Mouse (Mus musculus): ENCODE data around the gene Prmt9. TPM values are rescaled to one million over a fixed set of nuclear protein-coding genes. Genes with fewer than 3 reads are reported as not detected.

Gene Prmt9
- polyA plus RNA-seq, 1 experiment from 2014 or later, result 24.3 TPM

- no peaks in the 10 kb centered on the region for H3K27me3 ChIP-seq
- WGBS, result under 1% methylated on average over 36 of the region's 36 CpGs
- H3K4me3 ChIP-seq, result peak within 1 kb of the TSS; percentile 79
- peak within 1 kb of the TSS; percentile 71 for H3K9ac ChIP-seq
- H3K4me1 ChIP-seq, result peaks cover 9% of the 10 kb centered on the region
- H3K27ac ChIP-seq, result peak within 1 kb of the TSS; percentile 17; the same call in 1 of the 2 replicates
- peak; percentile 97 for ATAC-seq (ENCODE audit: low FRiP score, low read depth)
- H3K9me3 ChIP-seq, result no peaks in the 10 kb centered on the region
- peaks cover 4% of the 10 kb centered on the region for H3K36me3 ChIP-seq
- H3K4me2 ChIP-seq (replicated peaks), result peak within 1 kb of the TSS; percentile 68
Observed at GRCm38 (mm10) chr8:77610374-77610969, 61.3 kb downstream of the Prmt9 start, which contains the start of gene Tmem184c. TSS of gene Tmem184c (minus strand) at chr8:77610698.

- no peak for ATAC-seq (ENCODE audit: low FRiP score, low read depth)
- WGBS, result 42% methylated on average over 2 of the region's 2 CpGs
- H3K36me3 ChIP-seq, result no peaks in the 10 kb centered on the region
- H3K27ac ChIP-seq, result no peak overlapping the region
- no peak overlapping the region for H3K4me3 ChIP-seq
- H3K4me2 ChIP-seq (replicated peaks), result no peak overlapping the region
- H3K27me3 ChIP-seq, result no peaks in the 10 kb centered on the region
- 0 out of 2 replicates have a peak, but pooled peaks cover 3% of the 10 kb centered on the region for H3K4me1 ChIP-seq
- no peaks in the 10 kb centered on the region for H3K9me3 ChIP-seq
- no peak overlapping the region for H3K9ac ChIP-seq
Observed at GRCm38 (mm10) chr8:77617916-77618315, 68.7 kb downstream of the Prmt9 start.

GRCm38 (mm10) chr8:77623677-77624209 lies 74.5 kb downstream of the Prmt9 start:
- no peaks in the 10 kb centered on the region for H3K36me3 ChIP-seq
- ATAC-seq (ENCODE audit: low FRiP score, low read depth), result no peak
- no peaks in the 10 kb centered on the region for H3K4me1 ChIP-seq
- H3K27ac ChIP-seq, result no peak overlapping the region
- H3K27me3 ChIP-seq, result no peaks in the 10 kb centered on the region
- H3K9ac ChIP-seq, result no peak overlapping the region
- no peaks in the 10 kb centered on the region for H3K9me3 ChIP-seq
- H3K4me2 ChIP-seq (replicated peaks), result no peak overlapping the region
- H3K4me3 ChIP-seq, result no peak overlapping the region
- 86% methylated on average over 7 of the region's 7 CpGs for WGBS

- H3K9ac ChIP-seq, result no peak overlapping the region
- no peaks in the 10 kb centered on the region for H3K27me3 ChIP-seq
- no peak overlapping the region for H3K27ac ChIP-seq
- H3K9me3 ChIP-seq, result no peaks in the 10 kb centered on the region
- H3K4me1 ChIP-seq, result peaks cover 23% of the 10 kb centered on the region
- H3K4me3 ChIP-seq, result no peak overlapping the region
- WGBS, result 17% methylated on average over 15 of the region's 15 CpGs
- no peaks in the 10 kb centered on the region for H3K36me3 ChIP-seq
- H3K4me2 ChIP-seq (replicated peaks), result no peak overlapping the region
- peak; percentile 82 for ATAC-seq (ENCODE audit: low FRiP score, low read depth)
Observed at GRCm38 (mm10) chr8:77629858-77630537, 80.8 kb downstream of the Prmt9 start.

GRCm38 (mm10) chr8:77630691-77631090 lies 81.5 kb downstream of the Prmt9 start:
- Histone ChIP-seq H3K4me3 (no peak overlapping the region), H3K4me2 (replicated peaks) (no peak overlapping the region), H3K9ac (no peak overlapping the region; the same call in 1 of the 2 replicates), H3K9me3 (no peaks in the 10 kb centered on the region), H3K27me3 (no peaks in the 10 kb centered on the region), H3K27ac (no peak overlapping the region), H3K4me1 (peaks cover 23% of the 10 kb centered on the region), H3K36me3 (no peaks in the 10 kb centered on the region)
- ATAC-seq (ENCODE audit: low FRiP score, low read depth), result no peak
- 40% methylated on average over 3 of the region's 3 CpGs for WGBS

Other genes starting within 250 kb of the Prmt9 start
- gene Arhgap10, start 31.4 kb upstream of the Prmt9 start, polyA plus RNA-seq (2015; fragmentation: Nextera tagmentation; extraction: Ambion mirVana), result 30.7 and 31.4 TPM in 2 replicates
- 39.5 and 41.0 TPM in 2 replicates for gene Tmem184c, start 61.3 kb downstream of the Prmt9 start, polyA plus RNA-seq (2015; fragmentation: Nextera tagmentation; extraction: Ambion mirVana)
- 37.5 and 42.2 TPM in 2 replicates for gene Ednra, start 175.1 kb downstream of the Prmt9 start, polyA plus RNA-seq (2015; fragmentation: Nextera tagmentation; extraction: Ambion mirVana)